9 mouse cellular contexts compared by ENCODE assay signal in genomic region chr7:142487341-142487859, GRCm38 (mm10). TPM values are rescaled to one million over a fixed set of nuclear protein-coding genes. Genes with fewer than 3 reads are reported as not detected.
DNase-seq lines count a peak whose midpoint lies in the region; ATAC-seq and TF ChIP-seq lines count a peak whose summit lies in the region.
"Had no signal": no experiment of that assay in that cellular context is flagged by ENCODE, and none has a peak within 500 bp of the region (broad histone marks: within the 10 kb centered on the region; RNA-seq: fewer than 3 reads in every experiment).

No protein-coding gene starts in this region.

- H3K27ac ChIP-seq in kidney, embryonic 15.5 days: peak overlapping the region; percentile 66
- H3K27ac ChIP-seq in lung, postnatal 0 days (ENCODE audit: low read length): no peak overlapping the region
- H3K27ac ChIP-seq in small intestine, adult 2 months (ENCODE audit: insufficient read depth, low read depth, low read length): no peak overlapping the region

- TF ChIP-seq EP300 in lung, postnatal 0 days (IDR thresholded peaks at IDR 0.05): no peak

- H3K4me3 ChIP-seq in kidney, embryonic 15.5 days (replicated peaks): no peak overlapping the region
- H3K4me3 ChIP-seq in lung, postnatal 0 days (ENCODE audit: low read depth, low read length): no peak overlapping the region
- H3K4me3 ChIP-seq in small intestine, adult 2 months (ENCODE audit: low read depth, low read length): no peak overlapping the region

- H3K4me1 ChIP-seq in kidney, embryonic 15.5 days: peaks cover 42% of the 10 kb centered on the region
- H3K4me1 ChIP-seq in lung, postnatal 0 days (ENCODE audit: insufficient read depth, low read depth, low read length): no peaks in the 10 kb centered on the region
- H3K4me1 ChIP-seq in small intestine, adult 2 months (ENCODE audit: control insufficient read depth, insufficient read depth, insufficient read length, low read length): peaks cover under 1% of the 10 kb centered on the region; the same call in 1 of the 2 replicates

- WGBS in kidney, embryonic 15.5 days: 17% methylated on average over 9 of the region's 9 CpGs
- 24% methylated on average over 9 of the region's 9 CpGs for whole genome bisulfite sequencing in lung, postnatal 0 days
- WGBS in small intestine, adult 2 months: 27% methylated on average over 9 of the region's 9 CpGs

- no peaks in the 10 kb centered on the region for H3K27me3 ChIP-seq in kidney, embryonic 15.5 days
- no peaks in the 10 kb centered on the region for H3K27me3 ChIP-seq in lung, postnatal 0 days (replicated peaks; ENCODE audit: insufficient read depth, low read length)
- H3K27me3 ChIP-seq in small intestine, adult 2 months (ENCODE audit: control insufficient read depth, insufficient read depth, low read length): 0 out of 2 replicates have a peak, but pooled peaks cover 3% of the 10 kb centered on the region

- no peak for TF ChIP-seq POLR2A in small intestine, adult 2 months (IDR thresholded peaks at IDR 0.05; ENCODE audit: low read depth, low read length)

- H3K36me3 ChIP-seq in kidney, embryonic 15.5 days: peaks cover 81% of the 10 kb centered on the region
- H3K36me3 ChIP-seq in lung, postnatal 0 days (ENCODE audit: insufficient read depth, low read length): no peaks in the 10 kb centered on the region
- peaks cover 7% of the 10 kb centered on the region for H3K36me3 ChIP-seq in small intestine, adult 2 months (ENCODE audit: control insufficient read depth, insufficient read depth, low read length)

- H3K9me3 ChIP-seq in kidney, embryonic 15.5 days (replicated peaks): no peaks in the 10 kb centered on the region
- no peaks in the 10 kb centered on the region for H3K9me3 ChIP-seq in lung, postnatal 0 days (ENCODE audit: low read length)

- no peak overlapping the region for H3K9ac ChIP-seq in kidney, embryonic 15.5 days
- no peak overlapping the region for H3K9ac ChIP-seq in lung, postnatal 0 days (replicated peaks; ENCODE audit: low read depth)

- peak overlapping the region; percentile 49 for H3K4me2 ChIP-seq in kidney, embryonic 15.5 days
- no peak overlapping the region for H3K4me2 ChIP-seq in lung, postnatal 0 days (replicated peaks; ENCODE audit: low read depth, low read length)

- ATAC-seq in kidney, embryonic 15.5 days (replicated peaks; ENCODE audit: low FRiP score): peak; percentile 55
- ATAC-seq in lung, postnatal 0 days: peak; percentile 53
- no peak for ATAC-seq in granulocyte monocyte progenitor cell, adult 5-6 weeks (replicated peaks; ENCODE audit: poor library complexity, severe bottlenecking)

- peak; percentile 91 for DNase-seq in heart, adult 11 months
- no peak for DNase-seq in heart, postnatal 36 days
- DNase-seq in adrenal gland, postnatal 25 days: peak; percentile 36
- DNase-seq in frontal cortex, postnatal 36 days (ENCODE audit: low spot score in 2 of 2): peak; percentile 15 to 42
- peak; percentile 84 for DNase-seq in lung, postnatal 0 days (ENCODE audit: low spot score)

- intact Hi-C loops in heart, postnatal 36 days (cut with DNase I): no loop called here

- peak; percentile 78 for TF ChIP-seq CTCF in lung, postnatal 0 days (IDR thresholded peaks at IDR 0.05)
- 0 out of 2 replicates have a peak, but pooled peaks have one; percentile 30 for TF ChIP-seq CTCF in small intestine, adult 2 months (IDR thresholded peaks at IDR 0.05; ENCODE audit: extremely low read depth, insufficient read length, insufficient replicate concordance, low read depth, low read length)

RNA-seq across cellular contexts. Expression of gene Tnnt3, which starts 11.2 kb away (rescaled TPM):
- under 1 TPM; 0.61 to 0.68 TPM for total RNA-seq in heart, postnatal 36 days (2021)
- not detected in 2 replicates for total RNA-seq in adrenal gland, postnatal 25 days (2021)
- 23.5 and 46.2 TPM in 2 replicates for polyA plus RNA-seq in kidney, embryonic 15.5 days (2015; fragmentation: Nextera tagmentation; extraction: Ambion mirVana)
- 1.5 and 2.2 TPM in 2 replicates for polyA plus RNA-seq in lung, postnatal 0 days (2015; fragmentation: Nextera tagmentation; extraction: Ambion mirVana)
- polyA plus RNA-seq in small intestine, adult 2 months (2012; rRNA removed): 0.10 TPM in 1 of 2 replicates, not detected in the other
- total RNA-seq in granulocyte monocyte progenitor cell, adult 5-6 weeks (2014; fragmentation: Nextera tagmentation): not detected in 2 replicates
- total RNA-seq in granulocyte monocyte progenitor cell, adult 5-6 weeks (2017): not detected in 2 replicates

RNA-seq across cellular contexts. Expression of gene Lsp1, which starts 26.8 kb away (rescaled TPM):
- 10 to 100 TPM; 31.7 to 40.4 TPM for total RNA-seq in heart, postnatal 36 days (2021)
- 12.6 and 14.4 TPM in 2 replicates for total RNA-seq in adrenal gland, postnatal 25 days (2021)
- polyA plus RNA-seq in kidney, embryonic 15.5 days (2015; fragmentation: Nextera tagmentation; extraction: Ambion mirVana): 115 and 139 TPM in 2 replicates
- 90.8 and 92.3 TPM in 2 replicates for polyA plus RNA-seq in lung, postnatal 0 days (2015; fragmentation: Nextera tagmentation; extraction: Ambion mirVana)
- polyA plus RNA-seq in small intestine, adult 2 months (2012; rRNA removed): 29.4 and 48.0 TPM in 2 replicates
- 41.4 and 58.5 TPM in 2 replicates for total RNA-seq in granulocyte monocyte progenitor cell, adult 5-6 weeks (2014; fragmentation: Nextera tagmentation)
- total RNA-seq in granulocyte monocyte progenitor cell, adult 5-6 weeks (2017): 50.3 and 51.9 TPM in 2 replicates

RNA-seq across cellular contexts. Expression of gene Mrpl23, which starts 45.1 kb away (rescaled TPM):
- 10 to 100 TPM; 12.8 to 13.1 TPM for total RNA-seq in heart, postnatal 36 days (2021)
- 4.5 and 13.8 TPM in 2 replicates for total RNA-seq in adrenal gland, postnatal 25 days (2021)
- polyA plus RNA-seq in kidney, embryonic 15.5 days (2015; fragmentation: Nextera tagmentation; extraction: Ambion mirVana): 25.8 and 26.8 TPM in 2 replicates
- 15.2 and 15.7 TPM in 2 replicates for polyA plus RNA-seq in lung, postnatal 0 days (2015; fragmentation: Nextera tagmentation; extraction: Ambion mirVana)
- polyA plus RNA-seq in small intestine, adult 2 months (2012; rRNA removed): 4.8 and 10.5 TPM in 2 replicates
- total RNA-seq in granulocyte monocyte progenitor cell, adult 5-6 weeks (2014; fragmentation: Nextera tagmentation): 20.4 and 53.9 TPM in 2 replicates
- total RNA-seq in granulocyte monocyte progenitor cell, adult 5-6 weeks (2017): 0.31 and 39.0 TPM in 2 replicates

RNA-seq across cellular contexts. Expression of gene Tnni2, which starts 45.8 kb away (rescaled TPM):
- 1 to 10 TPM; 1.6 to 3.4 TPM for total RNA-seq in heart, postnatal 36 days (2021)
- total RNA-seq in adrenal gland, postnatal 25 days (2021): not detected in 2 replicates
- polyA plus RNA-seq in kidney, embryonic 15.5 days (2015; fragmentation: Nextera tagmentation; extraction: Ambion mirVana): 19.0 and 45.8 TPM in 2 replicates
- polyA plus RNA-seq in lung, postnatal 0 days (2015; fragmentation: Nextera tagmentation; extraction: Ambion mirVana): 1.9 and 2.1 TPM in 2 replicates
- polyA plus RNA-seq in small intestine, adult 2 months (2012; rRNA removed): 0.35 and 2.9 TPM in 2 replicates
- total RNA-seq in granulocyte monocyte progenitor cell, adult 5-6 weeks (2014; fragmentation: Nextera tagmentation): 5.6 and 6.0 TPM in 2 replicates
- 3.0 and 8.1 TPM in 2 replicates for total RNA-seq in granulocyte monocyte progenitor cell, adult 5-6 weeks (2017)

RNA-seq across cellular contexts. Expression of gene Syt8, which starts 52.8 kb away (rescaled TPM):
- not detected for total RNA-seq in heart, postnatal 36 days (2021)
- not detected in 2 replicates for total RNA-seq in adrenal gland, postnatal 25 days (2021)
- polyA plus RNA-seq in kidney, embryonic 15.5 days (2015; fragmentation: Nextera tagmentation; extraction: Ambion mirVana): 0.62 and 1.3 TPM in 2 replicates
- 0.47 and 1.1 TPM in 2 replicates for polyA plus RNA-seq in lung, postnatal 0 days (2015; fragmentation: Nextera tagmentation; extraction: Ambion mirVana)
- 1.4 and 66.8 TPM in 2 replicates for polyA plus RNA-seq in small intestine, adult 2 months (2012; rRNA removed)
- not detected in 2 replicates for total RNA-seq in granulocyte monocyte progenitor cell, adult 5-6 weeks (2014; fragmentation: Nextera tagmentation)
- not detected in 2 replicates for total RNA-seq in granulocyte monocyte progenitor cell, adult 5-6 weeks (2017)
- total RNA-seq: heart, adult 18-20 months had no signal

Comparison
In these comparisons a context has a peak if more than half of its experiments do, and no peak if none do; other contexts are left out.
1. DNase-seq: peak in heart, adult 11 months (single experiment), adrenal gland, postnatal 25 days (single experiment), frontal cortex, postnatal 36 days (2 of 2) and lung, postnatal 0 days (single experiment); none in heart, postnatal 36 days (0 of 2).